Mouse (Mus musculus): ENCODE measurements at regions not wholly inside any gene's neighbourhood (a gene's known extent, or its start where the extent isn't known, plus 50 kb on each side); places are given as distances from the start of the nearest gene placed in this dataset.

DNA sequence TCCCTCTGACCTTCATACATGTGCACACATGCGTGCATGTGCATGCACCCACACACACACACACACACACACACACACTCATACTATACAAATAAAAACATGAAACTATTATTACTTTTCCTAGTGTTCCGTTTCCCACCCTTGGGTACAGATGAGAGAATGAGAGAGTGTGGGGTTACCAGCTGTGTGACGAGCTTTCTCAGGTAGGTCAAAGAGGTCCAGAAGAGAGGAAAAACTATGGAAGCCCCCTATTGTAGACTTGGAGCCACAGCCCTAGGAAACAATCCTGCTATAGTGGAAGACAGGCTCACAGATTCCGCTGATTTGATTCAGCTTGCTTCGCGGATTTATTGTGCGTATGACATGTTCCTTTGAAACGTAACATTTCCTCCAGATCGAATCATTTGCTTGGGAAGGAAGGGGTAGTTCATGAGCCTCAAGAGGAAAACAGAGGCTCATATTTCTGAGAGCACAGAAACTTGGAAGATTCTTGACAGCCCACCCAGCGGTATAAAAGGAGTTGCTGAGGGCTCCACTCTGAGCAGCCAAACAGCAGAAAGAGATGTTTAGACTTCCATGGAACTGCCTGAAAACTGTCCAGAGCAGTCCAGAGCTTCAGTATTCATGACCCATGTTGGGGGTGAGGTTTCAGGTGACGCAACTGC lies 2486.9 kb upstream of the 5930422O12Rik start:
- no peak overlapping the region for H3K4me3 ChIP-seq (replicated peaks)
- no peaks in the 10 kb centered on the region for H3K36me3 ChIP-seq (replicated peaks; ENCODE audit: low read length)
- H3K27me3 ChIP-seq (replicated peaks), result no peaks in the 10 kb centered on the region
- H3K4me1 ChIP-seq, result no peaks in the 10 kb centered on the region
- no peak for TF ChIP-seq FLI1 (IDR thresholded peaks at IDR 0.05; ENCODE audit: low read length)
- no peak for TF ChIP-seq GATA1 (IDR thresholded peaks at IDR 0.05; ENCODE audit: borderline replicate concordance, low read length)
- no peaks in the 10 kb centered on the region; the same call in 1 of the 2 replicates for H3K9me3 ChIP-seq

- Histone ChIP-seq H3K9me3 (no peaks in the 10 kb centered on the region), H3K4me3 (replicated peaks) (no peak overlapping the region), H3K27me3 (replicated peaks) (no peaks in the 10 kb centered on the region), H3K36me3 (replicated peaks; ENCODE audit: low read length) (no peaks in the 10 kb centered on the region), H3K4me1 (no peaks in the 10 kb centered on the region)
- TF ChIP-seq FLI1 (IDR thresholded peaks at IDR 0.05; ENCODE audit: low read length) (no peak), GATA1 (IDR thresholded peaks at IDR 0.05; ENCODE audit: borderline replicate concordance, low read length) (no peak)
Measured at GRCm38 (mm10) chr8:30946154-30947065, 2482.1 kb upstream of the 5930422O12Rik start.

- Histone ChIP-seq H3K9me3 (no peaks in the 10 kb centered on the region), H3K4me3 (replicated peaks) (no peak overlapping the region), H3K36me3 (replicated peaks; ENCODE audit: low read length) (no peaks in the 10 kb centered on the region), H3K27me3 (replicated peaks) (no peaks in the 10 kb centered on the region), H3K4me1 (no peaks in the 10 kb centered on the region)
- no peak for TF ChIP-seq GATA1 (IDR thresholded peaks at IDR 0.05; ENCODE audit: borderline replicate concordance, low read length)
- TF ChIP-seq FLI1 (IDR thresholded peaks at IDR 0.05; ENCODE audit: low read length), result no peak
Measured at GRCm38 (mm10) chr8:30952818-30953217, 2475.7 kb upstream of the 5930422O12Rik start.

DNA sequence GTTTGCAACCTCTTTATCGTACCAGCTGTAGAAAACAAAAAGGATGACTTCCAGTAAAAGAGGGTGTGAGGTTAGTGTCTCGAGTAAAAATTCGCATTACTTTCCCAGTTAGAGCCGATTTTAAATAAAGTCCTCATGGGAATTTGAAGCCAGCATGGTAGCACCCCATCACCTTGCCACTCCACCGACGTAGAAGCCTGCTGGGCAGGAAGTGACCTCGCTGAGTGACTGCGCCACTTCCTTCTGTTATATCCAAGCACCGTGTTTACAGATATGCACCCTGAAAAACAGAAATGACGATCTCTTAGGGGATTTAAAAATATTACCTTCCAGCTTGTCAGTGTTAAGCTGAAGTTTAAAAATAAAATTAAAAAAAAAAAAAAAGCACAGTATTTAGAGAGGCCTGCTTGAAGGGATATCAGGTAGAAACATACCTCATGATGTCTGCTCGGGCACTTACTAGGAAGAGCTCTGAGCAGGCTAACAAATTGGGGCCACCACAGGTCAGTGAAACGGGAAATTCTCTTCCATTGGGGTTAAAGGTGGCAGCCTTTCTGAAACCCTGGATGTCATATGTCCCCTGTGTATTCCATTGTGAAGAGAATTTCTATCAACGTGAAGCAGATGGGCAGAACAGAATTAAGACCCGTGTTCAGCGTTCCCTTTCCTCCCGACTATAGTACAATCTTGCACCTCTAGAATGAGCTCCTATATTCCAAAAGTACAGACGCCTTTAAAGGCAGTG lies 2468.9 kb upstream of the 5930422O12Rik start:
- Histone ChIP-seq H3K4me1 (no peaks in the 10 kb centered on the region), H3K36me3 (replicated peaks; ENCODE audit: low read length) (no peaks in the 10 kb centered on the region), H3K27me3 (replicated peaks) (no peaks in the 10 kb centered on the region), H3K4me3 (replicated peaks) (no peak overlapping the region), H3K9me3 (no peaks in the 10 kb centered on the region)
- TF ChIP-seq FLI1 (IDR thresholded peaks at IDR 0.05; ENCODE audit: low read length) (no peak), GATA1 (IDR thresholded peaks at IDR 0.05; ENCODE audit: borderline replicate concordance, low read length) (no peak)

DNA sequence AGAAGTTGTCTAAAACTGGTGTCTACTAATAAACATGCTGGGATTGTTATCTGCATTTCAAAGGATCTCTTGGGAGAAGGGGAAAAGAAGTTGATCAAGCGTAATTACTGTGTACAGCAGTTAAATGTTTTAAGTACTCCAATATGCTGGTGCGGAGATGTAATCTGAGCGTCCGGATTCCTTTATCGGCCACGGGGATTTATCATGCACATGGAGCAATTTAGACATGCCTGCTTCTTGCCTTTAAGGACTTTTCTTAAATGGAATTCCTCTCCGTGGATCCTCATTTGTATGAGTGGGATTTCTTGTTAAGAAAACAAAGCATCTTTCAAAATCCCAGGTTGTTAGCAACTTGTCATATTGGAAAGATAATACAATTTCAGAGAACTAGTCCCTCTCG lies 2468.0 kb upstream of the 5930422O12Rik start:
- no peaks in the 10 kb centered on the region for H3K36me3 ChIP-seq (replicated peaks; ENCODE audit: low read length)
- no peak overlapping the region for H3K4me3 ChIP-seq (replicated peaks)
- TF ChIP-seq GATA1 (IDR thresholded peaks at IDR 0.05; ENCODE audit: borderline replicate concordance, low read length), result no peak
- TF ChIP-seq FLI1 (IDR thresholded peaks at IDR 0.05; ENCODE audit: low read length), result no peak
- no peaks in the 10 kb centered on the region for H3K9me3 ChIP-seq
- H3K27me3 ChIP-seq (replicated peaks), result no peaks in the 10 kb centered on the region
- H3K4me1 ChIP-seq, result no peaks in the 10 kb centered on the region

DNA sequence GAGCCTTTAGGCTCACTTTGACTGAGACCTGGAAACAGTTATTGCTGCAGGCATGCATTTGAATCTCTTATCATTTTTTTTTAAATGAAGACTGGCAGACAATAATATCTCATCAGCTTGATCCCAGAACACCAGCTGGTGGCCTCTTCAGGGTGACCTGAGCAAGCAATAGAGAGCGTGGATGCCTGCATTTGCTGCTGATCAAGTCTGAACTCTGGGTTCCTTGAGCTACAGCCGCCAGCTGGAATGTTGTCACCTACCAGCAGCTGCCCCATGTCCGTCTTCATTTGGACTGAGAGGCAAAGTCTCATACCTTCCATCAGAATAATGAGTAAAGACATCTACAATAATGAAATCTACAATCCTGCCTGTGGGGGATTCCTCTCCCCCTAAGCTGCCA lies 2466.3 kb upstream of the 5930422O12Rik start:
- TF ChIP-seq FLI1 (IDR thresholded peaks at IDR 0.05; ENCODE audit: low read length), result no peak
- TF ChIP-seq GATA1 (IDR thresholded peaks at IDR 0.05; ENCODE audit: borderline replicate concordance, low read length), result no peak
- H3K27me3 ChIP-seq (replicated peaks), result no peaks in the 10 kb centered on the region
- no peak overlapping the region for H3K4me3 ChIP-seq (replicated peaks)
- H3K4me1 ChIP-seq, result no peaks in the 10 kb centered on the region
- no peaks in the 10 kb centered on the region for H3K9me3 ChIP-seq
- no peaks in the 10 kb centered on the region for H3K36me3 ChIP-seq (replicated peaks; ENCODE audit: low read length)

- H3K36me3 ChIP-seq (replicated peaks; ENCODE audit: low read length), result no peaks in the 10 kb centered on the region
- H3K4me3 ChIP-seq (replicated peaks), result no peak overlapping the region
- TF ChIP-seq GATA1 (IDR thresholded peaks at IDR 0.05; ENCODE audit: borderline replicate concordance, low read length), result no peak
- TF ChIP-seq FLI1 (IDR thresholded peaks at IDR 0.05; ENCODE audit: low read length), result no peak
- H3K4me1 ChIP-seq, result no peaks in the 10 kb centered on the region
- no peaks in the 10 kb centered on the region for H3K9me3 ChIP-seq
- no peaks in the 10 kb centered on the region for H3K27me3 ChIP-seq (replicated peaks)
Measured at GRCm38 (mm10) chr8:30982814-30983213, 2445.7 kb upstream of the 5930422O12Rik start.

DNA sequence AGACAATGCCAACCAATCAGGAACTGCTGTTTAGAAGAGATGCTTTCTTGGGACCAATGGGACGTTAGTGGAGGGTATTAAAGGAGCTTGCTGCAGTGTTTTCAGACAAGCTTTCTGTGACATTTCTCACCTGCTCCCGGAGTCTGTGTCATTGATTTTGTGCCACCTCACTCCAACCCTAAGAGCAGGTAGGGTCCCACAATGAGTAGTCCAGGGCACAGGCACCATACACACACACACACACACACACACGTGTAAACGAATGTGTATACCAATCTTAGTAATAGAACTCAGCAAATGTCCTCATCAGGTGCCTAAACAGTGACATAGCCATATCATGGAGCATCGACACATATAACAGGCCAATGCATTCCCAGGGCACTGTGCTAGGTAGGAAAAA lies 2440.5 kb upstream of the 5930422O12Rik start:
- H3K36me3 ChIP-seq (replicated peaks; ENCODE audit: low read length), result no peaks in the 10 kb centered on the region
- H3K9me3 ChIP-seq, result no peaks in the 10 kb centered on the region
- no peaks in the 10 kb centered on the region for H3K27me3 ChIP-seq (replicated peaks)
- no peak overlapping the region for H3K4me3 ChIP-seq (replicated peaks)
- H3K4me1 ChIP-seq, result no peaks in the 10 kb centered on the region
- TF ChIP-seq GATA1 (IDR thresholded peaks at IDR 0.05; ENCODE audit: borderline replicate concordance, low read length), result no peak

- TF ChIP-seq GATA1 (IDR thresholded peaks at IDR 0.05; ENCODE audit: borderline replicate concordance, low read length) (no peak), FLI1 (IDR thresholded peaks at IDR 0.05; ENCODE audit: low read length) (no peak)
- no peaks in the 10 kb centered on the region for H3K27me3 ChIP-seq (replicated peaks)
- no peaks in the 10 kb centered on the region for H3K36me3 ChIP-seq (replicated peaks; ENCODE audit: low read length)
- H3K4me1 ChIP-seq, result no peaks in the 10 kb centered on the region
- H3K9me3 ChIP-seq, result 0 out of 2 replicates have a peak, but pooled peaks cover 10% of the 10 kb centered on the region
- H3K4me3 ChIP-seq (replicated peaks), result no peak overlapping the region
Measured at GRCm38 (mm10) chr8:30998657-30999056, 2429.9 kb upstream of the 5930422O12Rik start.

Measured in megakaryocyte, embryonic 14.5 days (primary cell).